Mouse (Mus musculus) MEL (cell line): ENCODE results near the gene Iqsec1. TPM values are rescaled to one million over a fixed set of nuclear protein-coding genes. Genes with fewer than 3 reads are reported as not detected.

Experiments used
- DNase-seq: peaks from one replicate; pipeline ENCODE4 v3.0.0; 2011; ENCODE audit warnings: low read depth, low spot score
- H3K27ac ChIP-seq: 2 replicates; pipeline ENCODE4 v1.5.1; 2012; ENCODE audit warnings: low read depth, mild to moderate bottlenecking, control low read depth, low read length, moderate library complexity; ENCODE audit not compliant: control insufficient read depth
- H3K27me3 ChIP-seq, 2 experiments: fragments of 150-350 bp in 1 of 2; sonication (generic) in 1 of 2; 2 replicates each; pipeline ENCODE4 v1.6.1; 2012; ENCODE audit warnings: low read length in 2 of 2, mild to moderate bottlenecking in 2 of 2, improper control_type of control experiment in 1 of 2, moderate library complexity in 1 of 2; ENCODE audit not compliant: insufficient read depth in 2 of 2, control insufficient read depth in 1 of 2
- H3K36me3 ChIP-seq, 2 experiments: 2 replicates each; pipeline ENCODE4 v1.6.1; 2012 to 2014; ENCODE audit warnings: low read length in 2 of 2, improper control_type of control experiment in 1 of 2, inconsistent platforms in 1 of 2, mild to moderate bottlenecking in 1 of 2; ENCODE audit not compliant: insufficient read depth in 2 of 2, control insufficient read depth in 1 of 2
- H3K4me1 ChIP-seq, 2 experiments: fragments of 150-350 bp in 1 of 2; sonication (generic) in 1 of 2; 2 replicates each; pipeline ENCODE4 v1.6.1; 2012; ENCODE audit warnings: low read length in 2 of 2, improper control_type of control experiment in 1 of 2, mild to moderate bottlenecking in 1 of 2; ENCODE audit not compliant: insufficient read depth in 2 of 2, control insufficient read depth in 1 of 2
- H3K4me3 ChIP-seq, 2 experiments: fragments of 150-350 bp in 1 of 2; sonication (generic) in 1 of 2; 2 replicates each; pipeline ENCODE4 v1.5.1; 2012; ENCODE audit warnings: low read depth in 2 of 2, low read length in 2 of 2, mild to moderate bottlenecking in 2 of 2, moderate library complexity in 2 of 2, control low read depth in 1 of 2, improper control_type of control experiment in 1 of 2; ENCODE audit not compliant: control insufficient read depth in 1 of 2, insufficient read depth in 1 of 2
- H3K79me2 ChIP-seq: 2 replicates; pipeline ENCODE4 v1.6.1; 2012; ENCODE audit warnings: mild to moderate bottlenecking, low read length, moderate library complexity; ENCODE audit not compliant: control insufficient read depth, poor library complexity, insufficient read depth
- H3K9ac ChIP-seq: 2 replicates; pipeline ENCODE4 v1.6.1; 2012; ENCODE audit warnings: low read depth, mild to moderate bottlenecking, control low read depth, low read length, moderate library complexity; ENCODE audit not compliant: control insufficient read depth, poor library complexity, severe bottlenecking
- H3K9me3 ChIP-seq: fragments of 150-350 bp; sonication (generic); replicated peaks from 2 replicates; pipeline ENCODE4 v1.6.1; 2012; ENCODE audit warnings: mild to moderate bottlenecking, low read length, improper control_type of control experiment, moderate library complexity; ENCODE audit not compliant: insufficient read depth
- BHLHE40 ChIP-seq: IDR thresholded peaks from 2 replicates; pipeline ENCODE4 v1.6.1; 2012; ENCODE audit warnings: low read depth, mild to moderate bottlenecking, inconsistent platforms, low read length, improper control_type of control experiment, borderline replicate concordance
- CHD1 ChIP-seq: IDR thresholded peaks from 2 replicates; pipeline ENCODE4 v1.6.1; 2012; ENCODE audit warnings: low read depth, mild to moderate bottlenecking, inconsistent platforms, low read length, improper control_type of control experiment
- CHD2 ChIP-seq: IDR thresholded peaks from 2 replicates; pipeline ENCODE4 v1.6.1; 2011; ENCODE audit warnings: low read length, improper control_type of control experiment
- CTCF ChIP-seq, 3 experiments: IDR thresholded peaks in 2 of 3; conservative IDR thresholded peaks in 1 of 3; 2 replicates each; pipeline ENCODE4 v1.5.1; 2011 to 2012; ENCODE audit warnings: low read length in 3 of 3, low read depth in 2 of 3, mild to moderate bottlenecking in 2 of 3, improper control_type of control experiment in 1 of 3, inconsistent platforms in 1 of 3, mixed read lengths in 1 of 3, moderate library complexity in 1 of 3; ENCODE audit not compliant: control insufficient read depth in 1 of 3, insufficient read depth in 1 of 3, poor library complexity in 1 of 3, severe bottlenecking in 1 of 3
- EP300 ChIP-seq, 2 experiments: IDR thresholded peaks; 2 replicates each; pipeline ENCODE4 v1.6.1; 2011; ENCODE audit warnings: improper control_type of control experiment in 2 of 2, low read length in 2 of 2, low read depth in 1 of 2, mild to moderate bottlenecking in 1 of 2
- ETS1 ChIP-seq: IDR thresholded peaks from 2 replicates; pipeline ENCODE4 v1.6.1; 2012; ENCODE audit warnings: low read depth, mild to moderate bottlenecking, inconsistent platforms, low read length, improper control_type of control experiment, moderate library complexity
- GATA1 ChIP-seq: IDR thresholded peaks from 2 replicates; pipeline ENCODE4 v1.6.1; 2011; ENCODE audit warnings: low read depth, low read length, improper control_type of control experiment
- HCFC1 ChIP-seq: IDR thresholded peaks from 2 replicates; pipeline ENCODE4 v1.6.1; 2012; ENCODE audit warnings: low read depth, mild to moderate bottlenecking, inconsistent platforms, low read length, improper control_type of control experiment, moderate library complexity
- JUND ChIP-seq: IDR thresholded peaks from 2 replicates; pipeline ENCODE4 v1.6.1; 2011; ENCODE audit warnings: low read depth, mild to moderate bottlenecking, improper control_type of control experiment, low read length
- MAFK ChIP-seq: IDR thresholded peaks from 2 replicates; pipeline ENCODE4 v1.6.1; 2011; ENCODE audit warnings: low read depth, mild to moderate bottlenecking, low read length, improper control_type of control experiment, borderline replicate concordance
- MAX ChIP-seq: IDR thresholded peaks from 2 replicates; pipeline ENCODE4 v1.6.1; 2011; ENCODE audit warnings: low read length, improper control_type of control experiment
- MAZ ChIP-seq: IDR thresholded peaks from 2 replicates; pipeline ENCODE4 v1.6.1; 2012; ENCODE audit warnings: low read depth, mild to moderate bottlenecking, inconsistent platforms, low read length, improper control_type of control experiment
- MEF2A ChIP-seq: IDR thresholded peaks from 2 replicates; pipeline ENCODE4 v1.6.1; 2014; ENCODE audit warnings: low read depth, mild to moderate bottlenecking, inconsistent platforms, low read length, improper control_type of control experiment; ENCODE audit not compliant: poor library complexity, insufficient replicate concordance, severe bottlenecking; ENCODE audit errors: extremely low read depth
- MXI1 ChIP-seq: IDR thresholded peaks from 2 replicates; pipeline ENCODE4 v1.6.1; 2011; ENCODE audit warnings: mild to moderate bottlenecking, low read depth, low read length, improper control_type of control experiment
- MYB ChIP-seq: IDR thresholded peaks from 2 replicates; pipeline ENCODE4 v1.6.1; 2011; ENCODE audit warnings: mild to moderate bottlenecking, low read depth, low read length, improper control_type of control experiment
- NRF1 ChIP-seq: IDR thresholded peaks from 2 replicates; pipeline ENCODE4 v1.6.1; 2014; ENCODE audit warnings: low read depth, mild to moderate bottlenecking, inconsistent platforms, low read length, improper control_type of control experiment, moderate library complexity; ENCODE audit not compliant: poor library complexity, insufficient read depth, severe bottlenecking
- POLR2A ChIP-seq, 2 experiments: IDR thresholded peaks; 2 replicates each; pipeline ENCODE4 v1.6.1; 2011 to 2012; ENCODE audit warnings: low read length in 2 of 2, mild to moderate bottlenecking in 2 of 2, control low read depth in 1 of 2, improper control_type of control experiment in 1 of 2, low read depth in 1 of 2, moderate library complexity in 1 of 2; ENCODE audit not compliant: control insufficient read depth in 1 of 2, insufficient read depth in 1 of 2, poor library complexity in 1 of 2
- POLR2AphosphoS2 ChIP-seq: IDR thresholded peaks from 2 replicates; pipeline ENCODE4 v1.6.1; 2011; ENCODE audit warnings: low read length, improper control_type of control experiment
- POLR2AphosphoS5 ChIP-seq: IDR thresholded peaks from 2 replicates; pipeline ENCODE4 v1.6.1; 2012; ENCODE audit warnings: low read depth, borderline replicate concordance, mild to moderate bottlenecking, inconsistent platforms, low read length, moderate library complexity, mixed read lengths
- RAD21 ChIP-seq: IDR thresholded peaks from 2 replicates; pipeline ENCODE4 v1.6.1; 2011; ENCODE audit warnings: mild to moderate bottlenecking, low read depth, low read length, improper control_type of control experiment
- RCOR1 ChIP-seq: IDR thresholded peaks from 2 replicates; pipeline ENCODE4 v1.6.1; 2012; ENCODE audit warnings: low read depth, mild to moderate bottlenecking, inconsistent platforms, low read length, improper control_type of control experiment
- SIN3A ChIP-seq: IDR thresholded peaks from 2 replicates; pipeline ENCODE4 v1.6.1; 2012; ENCODE audit warnings: low read length, improper control_type of control experiment, inconsistent platforms
- SMC3 ChIP-seq: IDR thresholded peaks from 2 replicates; pipeline ENCODE4 v1.6.1; 2011; ENCODE audit warnings: low read depth, low read length, improper control_type of control experiment
- TAL1 ChIP-seq: IDR thresholded peaks from 2 replicates; pipeline ENCODE4 v1.6.1; 2012; ENCODE audit warnings: mild to moderate bottlenecking, inconsistent platforms, low read length, moderate library complexity, mixed read lengths
- TBP ChIP-seq: IDR thresholded peaks from 2 replicates; pipeline ENCODE4 v1.8.0; 2011; ENCODE audit warnings: low read depth, low read length, improper control_type of control experiment
- TCF12 ChIP-seq: IDR thresholded peaks from 2 replicates; pipeline ENCODE4 v1.6.1; 2014; ENCODE audit warnings: low read depth, mild to moderate bottlenecking, inconsistent platforms, low read length, improper control_type of control experiment, moderate library complexity
- UBTF ChIP-seq: IDR thresholded peaks from 2 replicates; pipeline ENCODE4 v1.6.1; 2012; ENCODE audit warnings: low read depth, mild to moderate bottlenecking, inconsistent platforms, low read length, improper control_type of control experiment, moderate library complexity, borderline replicate concordance; ENCODE audit not compliant: insufficient read depth
- USF2 ChIP-seq, 2 experiments: IDR thresholded peaks; 2 replicates each; pipeline ENCODE4 v1.6.1; 2011 to 2012; ENCODE audit warnings: improper control_type of control experiment in 2 of 2, low read length in 2 of 2, borderline replicate concordance in 1 of 2, inconsistent platforms in 1 of 2, low read depth in 1 of 2, mild to moderate bottlenecking in 1 of 2; ENCODE audit not compliant: insufficient read depth in 1 of 2
- ZC3H11A ChIP-seq: IDR thresholded peaks from 2 replicates; pipeline ENCODE4 v1.6.1; 2012; ENCODE audit warnings: low read depth, mild to moderate bottlenecking, inconsistent platforms, low read length, improper control_type of control experiment
- polyA plus RNA-seq, 2 experiments: library from polyadenylated mRNA; stranded (reverse) in 1 of 2; unstranded in 1 of 2; fragments of >175 nt in 1 of 2; fragments of >200 nt in 1 of 2; gene quantifications; 2 replicates each; pipeline versions ENCODE4 v1.2.1 to v1.2.4; 2012; ENCODE audit warnings: low replicate concordance in 2 of 2, low read depth in 1 of 2; ENCODE audit not compliant: insufficient read length in 2 of 2, insufficient read depth in 1 of 2, missing spikeins in 1 of 2
- total RNA-seq: library from RNA; depleted of rRNA; stranded (reverse); fragments of 300-350 nt; gene quantifications from 2 replicates; pipeline ENCODE4 v1.2.3, GENCODE M21; 2012

Iqsec1 gene
- total and polyA plus RNA-seq, 3 experiments: 14.8 to 73.4 (median 30.8) TPM

GRCm38 (mm10) chr6:90610248-90610647 lies 378.2 kb downstream of the Iqsec1 start:
- peaks cover 3 to 14% of the 10 kb centered on the region in 2 experiments for H3K4me1 ChIP-seq
- TF ChIP-seq CHD1 (no peak), RAD21 (no peak), SMC3 (no peak), TAL1 (no peak), TCF12 (no peak), EP300 (IDR thresholded peaks at IDR 0.05; ENCODE audit: low read depth in 1 of 2, low read length in 2 of 2) (no peak), MAZ (no peak), BHLHE40 (no peak), HCFC1 (no peak), GATA1 (no peak), JUND (no peak), NRF1 (no peak), CHD2 (no peak), CTCF (IDR thresholded peaks at IDR 0.05 in 2 of 3, conservative IDR thresholded peaks at IDR 0.05 in 1 of 3; ENCODE audit: control insufficient read depth in 1 of 3, insufficient read depth in 1 of 3, low read depth in 2 of 3, low read length in 3 of 3, poor library complexity in 1 of 3, severe bottlenecking in 1 of 3) (no peak), USF2 (IDR thresholded peaks at IDR 0.05; ENCODE audit: borderline replicate concordance in 1 of 2, insufficient read depth in 1 of 2, low read depth in 1 of 2, low read length in 2 of 2) (no peak), MAX (no peak), MAFK (no peak), ETS1 (no peak), TBP (no peak), RCOR1 (no peak)
- TF ChIP-seq, all 39 proteins: peak for 0
- no peaks in the 10 kb centered on the region for H3K27me3 ChIP-seq
- no peak overlapping the region for H3K4me3 ChIP-seq
- H3K79me2 ChIP-seq: no peaks in the 10 kb centered on the region
- no peak overlapping the region for H3K27ac ChIP-seq
- H3K9me3 ChIP-seq: no peaks in the 10 kb centered on the region
- DNase-seq: no peak
- peaks cover 0 to 5% of the 10 kb centered on the region in 2 experiments; a peak in 2 of 4 replicates for H3K36me3 ChIP-seq
- no peak overlapping the region for H3K9ac ChIP-seq

DNA sequence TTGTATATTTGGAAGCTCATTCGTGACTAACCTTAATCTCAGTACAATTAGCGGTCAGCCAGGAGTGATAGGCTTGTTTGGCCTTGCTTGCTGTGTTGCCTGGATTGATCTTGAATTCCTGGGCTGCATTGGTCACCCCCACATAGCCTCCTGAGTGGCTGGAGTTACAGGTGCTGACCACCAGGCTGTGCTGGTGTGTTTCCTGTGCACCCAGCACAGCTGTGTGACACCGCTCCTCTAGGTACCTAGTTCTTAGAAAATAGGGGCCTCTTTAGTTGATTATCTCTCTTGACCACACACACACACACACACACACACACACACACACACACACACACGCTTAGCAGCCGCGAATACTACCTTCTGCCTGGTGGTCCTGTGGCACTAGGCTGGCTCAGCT lies 380.3 kb downstream of the Iqsec1 start:
- Histone ChIP-seq H3K9me3 (no peaks in the 10 kb centered on the region), H3K79me2 (no peaks in the 10 kb centered on the region; the same call in 1 of the 2 replicates), H3K9ac (no peak overlapping the region), H3K27me3 (no peaks in the 10 kb centered on the region), H3K4me3 (no peak overlapping the region), H3K4me1 (peaks cover 6 to 21% of the 10 kb centered on the region in 2 experiments), H3K36me3 (peaks cover 0 to 9% of the 10 kb centered on the region in 2 experiments; a peak in 2 of 4 replicates), H3K27ac (no peak overlapping the region)
- DNase-seq: peak; percentile 73
- TF ChIP-seq MXI1: no peak
- TF ChIP-seq ETS1: peak; percentile 37; the same call in 1 of the 2 replicates
- 0 out of 2 replicates have a peak, but pooled peaks have one; percentile 9 for TF ChIP-seq TBP
- TF ChIP-seq EP300 (IDR thresholded peaks at IDR 0.05; ENCODE audit: low read depth in 1 of 2, low read length in 2 of 2): peak in 1 of 2 experiments; percentile 49; a peak in 2 of 4 replicates
- no peak for TF ChIP-seq MEF2A
- no peak for TF ChIP-seq MYB
- TF ChIP-seq CTCF (IDR thresholded peaks at IDR 0.05 in 2 of 3, conservative IDR thresholded peaks at IDR 0.05 in 1 of 3; ENCODE audit: control insufficient read depth in 1 of 3, insufficient read depth in 1 of 3, low read depth in 2 of 3, low read length in 3 of 3, poor library complexity in 1 of 3, severe bottlenecking in 1 of 3): peak; percentile 61 to 78 (median 73)
- peak; percentile 31; the same call in 1 of the 2 replicates for TF ChIP-seq GATA1
- TF ChIP-seq MAX: no peak
- TF ChIP-seq TAL1: peak; percentile 10; the same call in 1 of the 2 replicates
- TF ChIP-seq SIN3A: peak; percentile 41; the same call in 1 of the 2 replicates
- TF ChIP-seq POLR2AphosphoS5: no peak
- TF ChIP-seq ZC3H11A: peak; percentile 63
- TF ChIP-seq POLR2A (IDR thresholded peaks at IDR 0.05; ENCODE audit: control insufficient read depth in 1 of 2, insufficient read depth in 1 of 2, low read depth in 1 of 2, low read length in 2 of 2, poor library complexity in 1 of 2): no peak
- no peak for TF ChIP-seq POLR2AphosphoS2
- peak; percentile 77 for TF ChIP-seq RAD21
- no peak for TF ChIP-seq CHD1
- TF ChIP-seq SMC3: peak; percentile 81
- TF ChIP-seq UBTF: no peak
